Mouse (Mus musculus): ENCODE results near the gene Ccdc155. TPM values are rescaled to one million over a fixed set of nuclear protein-coding genes. Genes with fewer than 3 reads are reported as not detected.
A peak's percentile ranks its signal among the peaks of the same experiment; 100 is the strongest.

The Ccdc155 gene
- polyA plus RNA-seq, 1 experiment from 2014 or later = 0.36 TPM

DNA sequence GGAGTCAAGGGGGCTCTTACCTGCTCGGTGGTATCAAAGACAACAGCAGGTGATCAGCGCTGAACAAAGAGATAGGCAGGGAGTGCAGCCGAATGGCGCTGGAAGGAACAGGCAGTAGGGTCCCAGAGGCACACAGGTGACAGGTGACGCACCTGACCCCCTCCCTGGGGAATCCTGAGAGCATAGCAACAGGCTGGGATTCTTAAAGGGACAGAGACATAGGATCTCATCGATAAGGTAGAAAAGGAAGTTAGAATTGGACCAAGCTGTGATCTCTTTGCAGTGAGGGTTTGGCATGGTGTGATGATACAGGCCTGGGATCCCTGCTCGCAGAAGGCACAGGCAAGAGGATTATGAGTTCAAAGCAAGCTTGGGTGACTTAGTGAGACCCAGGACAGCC is 25.2 kb downstream of the Ccdc155 start, which contains the start of gene Gfy:
TSS of gene Gfy (minus strand) at position 101 of the 400 bp plus-strand sequence.
- no peaks in the 10 kb centered on the region for H3K36me3 ChIP-seq (ENCODE audit: insufficient read depth, low read length)

DNA sequence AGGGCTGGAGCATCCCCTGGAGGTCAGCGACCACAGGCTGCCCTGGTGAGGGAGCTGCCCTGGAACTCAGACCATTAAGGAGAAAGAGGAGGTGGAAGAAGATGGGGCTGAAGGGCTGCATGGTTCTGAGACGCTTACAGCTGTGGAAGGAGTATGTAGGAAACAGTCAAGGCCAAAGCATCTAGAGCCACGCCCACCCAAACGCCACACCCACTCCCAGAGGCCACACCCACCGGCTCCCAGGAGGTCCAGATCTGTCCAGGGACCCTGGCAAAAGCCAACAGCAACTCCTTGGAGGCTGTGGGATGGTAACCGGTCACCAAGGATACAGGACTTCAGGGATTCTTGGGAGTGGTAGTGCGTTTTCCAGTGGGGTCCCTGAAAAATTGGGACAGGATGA is 26.1 kb downstream of the Ccdc155 start:
- WGBS = 26% methylated on average over 7 of the region's 7 CpGs
- Histone ChIP-seq H3K4me1 (replicated peaks; ENCODE audit: insufficient read depth, low read length) (peaks cover 5% of the 10 kb centered on the region; the same call in 1 of the 2 replicates), H3K9ac (ENCODE audit: low read depth, low read length) (no peak overlapping the region), H3K4me3 (replicated peaks; ENCODE audit: low read depth, low read length) (no peak overlapping the region), H3K27ac (no peak overlapping the region), H3K27me3 (ENCODE audit: insufficient read depth, low read length) (peaks cover 83% of the 10 kb centered on the region), H3K4me2 (ENCODE audit: low read length) (no peak overlapping the region), H3K9me3 (replicated peaks; ENCODE audit: low read length) (no peaks in the 10 kb centered on the region), H3K36me3 (ENCODE audit: insufficient read depth, low read length) (no peaks in the 10 kb centered on the region)
- TF ChIP-seq CTCF (IDR thresholded peaks at IDR 0.05; ENCODE audit: low read depth) = no peak
- DNase-seq (ENCODE audit: low spot score) = no peak
- ATAC-seq (replicated peaks; ENCODE audit: low FRiP score, low read depth) = no peak

More for the DNA sequence above, 25.2 kb downstream of the Ccdc155 start, which contains the start of gene Gfy:
- no peak within 1 kb of the TSS for H3K9ac ChIP-seq (ENCODE audit: low read depth, low read length)
- no peak within 1 kb of the TSS for H3K4me3 ChIP-seq (replicated peaks; ENCODE audit: low read depth, low read length)
- H3K4me1 ChIP-seq (replicated peaks; ENCODE audit: insufficient read depth, low read length) = peaks cover 5% of the 10 kb centered on the region; the same call in 1 of the 2 replicates
- no peak within 1 kb of the TSS for H3K4me2 ChIP-seq (ENCODE audit: low read length)
- H3K27ac ChIP-seq = no peak within 1 kb of the TSS
- DNase-seq (ENCODE audit: low spot score) (no peak), ATAC-seq (replicated peaks; ENCODE audit: low FRiP score, low read depth) (no peak)
- H3K27me3 ChIP-seq (ENCODE audit: insufficient read depth, low read length) = peaks cover 83% of the 10 kb centered on the region
- WGBS = 27% methylated on average over 7 of the region's 7 CpGs
- no peak for TF ChIP-seq CTCF (IDR thresholded peaks at IDR 0.05; ENCODE audit: low read depth)
- H3K9me3 ChIP-seq (replicated peaks; ENCODE audit: low read length) = no peaks in the 10 kb centered on the region

GRCm38 (mm10) chr7:45176356-45176755 is 28.3 kb downstream of the Ccdc155 start:
- whole genome bisulfite sequencing = under 1% methylated on average over 30 of the region's 31 CpGs
- Histone ChIP-seq H3K9ac (ENCODE audit: low read depth, low read length) (no peak overlapping the region), H3K9me3 (replicated peaks; ENCODE audit: low read length) (no peaks in the 10 kb centered on the region), H3K36me3 (ENCODE audit: insufficient read depth, low read length) (no peaks in the 10 kb centered on the region), H3K4me1 (replicated peaks; ENCODE audit: insufficient read depth, low read length) (no peaks in the 10 kb centered on the region), H3K4me2 (ENCODE audit: low read length) (peak overlapping the region; percentile 2), H3K27ac (no peak overlapping the region), H3K4me3 (replicated peaks; ENCODE audit: low read depth, low read length) (peak overlapping the region; percentile 16), H3K27me3 (ENCODE audit: insufficient read depth, low read length) (peaks cover 73% of the 10 kb centered on the region)
- DNase-seq (ENCODE audit: low spot score) (no peak), ATAC-seq (replicated peaks; ENCODE audit: low FRiP score, low read depth) (no peak)
- no peak for TF ChIP-seq CTCF (IDR thresholded peaks at IDR 0.05; ENCODE audit: low read depth)

GRCm38 (mm10) chr7:45175929-45176328 is 28.8 kb downstream of the Ccdc155 start:
- ATAC-seq (replicated peaks; ENCODE audit: low FRiP score, low read depth) (no peak), DNase-seq (ENCODE audit: low spot score) (no peak)
- Histone ChIP-seq H3K4me2 (ENCODE audit: low read length) (peak overlapping the region; percentile 2), H3K27ac (no peak overlapping the region), H3K9me3 (replicated peaks; ENCODE audit: low read length) (no peaks in the 10 kb centered on the region), H3K4me3 (replicated peaks; ENCODE audit: low read depth, low read length) (peak overlapping the region; percentile 16), H3K4me1 (replicated peaks; ENCODE audit: insufficient read depth, low read length) (no peaks in the 10 kb centered on the region), H3K36me3 (ENCODE audit: insufficient read depth, low read length) (no peaks in the 10 kb centered on the region), H3K9ac (ENCODE audit: low read depth, low read length) (no peak overlapping the region), H3K27me3 (ENCODE audit: insufficient read depth, low read length) (peaks cover 69% of the 10 kb centered on the region)
- TF ChIP-seq CTCF (IDR thresholded peaks at IDR 0.05; ENCODE audit: low read depth) = no peak
- WGBS = 2% methylated on average over 23 of the region's 23 CpGs

- ATAC-seq (replicated peaks; ENCODE audit: low FRiP score, low read depth) = no peak
- Histone ChIP-seq H3K9ac (ENCODE audit: low read depth, low read length) (no peak overlapping the region), H3K27me3 (ENCODE audit: insufficient read depth, low read length) (peaks cover 64% of the 10 kb centered on the region), H3K36me3 (ENCODE audit: insufficient read depth, low read length) (no peaks in the 10 kb centered on the region), H3K4me2 (ENCODE audit: low read length) (0 out of 2 replicates have a peak overlapping the region, but pooled peaks have one; percentile 15), H3K4me1 (replicated peaks; ENCODE audit: insufficient read depth, low read length) (no peaks in the 10 kb centered on the region), H3K27ac (no peak overlapping the region), H3K4me3 (replicated peaks; ENCODE audit: low read depth, low read length) (no peak overlapping the region; the same call in 1 of the 2 replicates), H3K9me3 (replicated peaks; ENCODE audit: low read length) (no peaks in the 10 kb centered on the region)
- DNase-seq (ENCODE audit: low spot score) = no peak
- TF ChIP-seq CTCF (IDR thresholded peaks at IDR 0.05; ENCODE audit: low read depth) = no peak
- 3% methylated on average over 13 of the region's 13 CpGs for WGBS
Measured at GRCm38 (mm10) chr7:45175398-45175797, 29.3 kb downstream of the Ccdc155 start.

DNA sequence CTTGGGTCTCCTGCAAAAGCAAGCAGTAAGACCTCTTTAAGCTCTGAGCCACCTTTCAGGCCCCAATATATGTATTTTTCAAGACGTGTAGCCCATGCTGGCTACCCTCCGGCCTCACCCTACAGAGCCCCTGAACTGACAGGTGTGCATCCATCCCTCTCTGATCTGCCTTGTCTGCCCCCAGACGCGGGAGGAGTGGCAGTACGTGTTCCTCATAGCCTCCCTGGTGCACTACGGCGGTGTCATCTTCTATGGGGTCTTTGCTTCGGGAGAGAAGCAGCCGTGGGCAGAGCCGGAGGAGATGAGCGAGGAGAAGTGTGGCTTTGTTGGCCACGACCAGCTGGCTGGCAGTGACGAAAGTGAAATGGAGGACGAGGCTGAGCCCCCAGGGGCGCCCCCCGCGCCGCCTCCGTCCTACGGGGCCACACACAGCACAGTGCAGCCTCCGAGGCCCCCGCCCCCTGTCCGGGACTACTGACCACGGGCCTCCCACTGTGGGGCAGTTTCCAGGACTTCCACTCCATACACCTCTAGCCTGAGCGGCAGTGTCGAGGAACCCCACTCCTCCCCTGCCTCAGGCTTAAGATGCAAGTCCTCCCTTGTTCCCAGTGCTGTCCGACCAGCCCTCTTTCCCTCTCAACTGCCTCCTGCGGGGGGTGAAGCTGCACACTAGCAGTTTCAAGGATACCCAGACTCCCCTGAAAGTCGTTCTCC is 30.0 kb downstream of the Ccdc155 start:
- no peak for TF ChIP-seq CTCF (IDR thresholded peaks at IDR 0.05; ENCODE audit: low read depth)
- DNase-seq (ENCODE audit: low spot score) (no peak), ATAC-seq (replicated peaks; ENCODE audit: low FRiP score, low read depth) (no peak; the same call in 1 of the 2 replicates)
- 4% methylated on average over 28 of the region's 29 CpGs for WGBS
- Histone ChIP-seq H3K9ac (ENCODE audit: low read depth, low read length) (no peak overlapping the region), H3K27me3 (ENCODE audit: insufficient read depth, low read length) (peaks cover 57% of the 10 kb centered on the region), H3K27ac (no peak overlapping the region), H3K4me1 (replicated peaks; ENCODE audit: insufficient read depth, low read length) (no peaks in the 10 kb centered on the region), H3K9me3 (replicated peaks; ENCODE audit: low read length) (peaks cover 6% of the 10 kb centered on the region), H3K36me3 (ENCODE audit: insufficient read depth, low read length) (no peaks in the 10 kb centered on the region), H3K4me3 (replicated peaks; ENCODE audit: low read depth, low read length) (peak overlapping the region; percentile 9; the same call in 1 of the 2 replicates), H3K4me2 (ENCODE audit: low read length) (0 out of 2 replicates have a peak overlapping the region, but pooled peaks have one; percentile 15)
